Mouse (Mus musculus) liver, embryonic 14.5 days (tissue): Measurements from ENCODE around the gene Snapc4. TPM values are rescaled to one million over a fixed set of nuclear protein-coding genes. Genes with fewer than 3 reads are reported as not detected.

Experiments
- ATAC-seq: fragments of 200-750 bp; cut with Nextera tagmentation; 2 replicates; pipeline ENCODE4 v1.8.0; 2017; ENCODE audit warnings: moderate number of reproducible peaks, mild to moderate bottlenecking, moderate library complexity; ENCODE audit not compliant: insufficient read depth
- DNase-seq, 3 experiments: peaks; one replicate each; pipeline ENCODE4 v3.0.0-alpha.2; 2012 to 2013; ENCODE audit warnings: low read depth in 3 of 3, low spot score in 3 of 3
- H3K27ac ChIP-seq: fragments of 300-500 bp; sonication (generic); 2 replicates; pipeline ENCODE4 v1.5.1; 2014; ENCODE audit warnings: moderate library complexity, mild to moderate bottlenecking, control low read depth, inconsistent platforms
- H3K27me3 ChIP-seq: fragments of 300-500 bp; sonication (generic); 2 replicates; pipeline ENCODE4 v1.6.1; 2014; ENCODE audit warnings: mild to moderate bottlenecking, low read length, moderate library complexity; ENCODE audit not compliant: control insufficient read depth, insufficient read depth
- H3K36me3 ChIP-seq: fragments of 300-500 bp; sonication (generic); replicated peaks from 2 replicates; pipeline ENCODE4 v1.6.1; 2014; ENCODE audit warnings: low read depth; ENCODE audit not compliant: control insufficient read depth, insufficient read depth
- H3K4me1 ChIP-seq, 2 experiments: fragments of 200-500 bp in 1 of 2; fragments of 300-500 bp in 1 of 2; sonication (generic) in 1 of 2; replicated peaks; 2 replicates each; pipeline ENCODE4 v1.6.1; 2012 to 2014; ENCODE audit warnings: antibody characterized with exemption in 1 of 2, inconsistent platforms in 1 of 2, low read length in 1 of 2; ENCODE audit not compliant: control insufficient read depth in 2 of 2, insufficient read depth in 2 of 2
- H3K4me2 ChIP-seq: fragments of 300-500 bp; sonication (generic); 2 replicates; pipeline ENCODE4 v1.6.1; 2014; ENCODE audit warnings: low read depth, mild to moderate bottlenecking, control low read depth, moderate library complexity
- H3K4me3 ChIP-seq, 2 experiments: fragments of 200-500 bp in 1 of 2; fragments of 300-500 bp in 1 of 2; sonication (generic) in 1 of 2; 2 replicates each; pipeline ENCODE4 v1.5.1; 2012 to 2014; ENCODE audit warnings: low read depth in 2 of 2, low read length in 2 of 2, mild to moderate bottlenecking in 2 of 2, control low read depth in 1 of 2, inconsistent platforms in 1 of 2, moderate library complexity in 1 of 2; ENCODE audit not compliant: insufficient read depth in 1 of 2
- H3K9ac ChIP-seq: fragments of 300-500 bp; sonication (generic); replicated peaks from 2 replicates; pipeline ENCODE4 v1.6.1; 2014; ENCODE audit warnings: mild to moderate bottlenecking, control low read depth, moderate library complexity
- H3K9me3 ChIP-seq: fragments of 300-500 bp; sonication (generic); 2 replicates; pipeline ENCODE4 v1.6.1; 2016; ENCODE audit warnings: low read length, mixed read lengths; ENCODE audit not compliant: control insufficient read depth
- CTCF ChIP-seq: IDR thresholded peaks from 2 replicates; pipeline ENCODE4 v1.5.1; 2016; ENCODE audit warnings: antibody characterized with exemption, low read depth, control low read depth
- EP300 ChIP-seq: IDR thresholded peaks from 2 replicates; pipeline ENCODE4 v1.6.1; 2016; ENCODE audit warnings: antibody characterized with exemption, low read depth
- WGBS: fragments of 180-500 bp; shearing (Covaris S2); extraction: QIAGEN DNeasy Blood & Tissue Kit; methylation state at CpG from one replicate; pipeline ENCODE4 v1.1.7; 2014; ENCODE audit not compliant: insufficient replicate concordance; 5-methylcytosine and 5-hydroxymethylcytosine counted together
- polyA plus RNA-seq, 2 experiments: library from polyadenylated mRNA; depleted of rRNA in 1 of 2; stranded (reverse) in 1 of 2; unstranded in 1 of 2; fragments of >200 nt; fragmentation: Nextera tagmentation in 1 of 2; extraction: Ambion mirVana in 1 of 2; gene quantifications; 2 replicates each; pipeline versions ENCODE4 v1.2.1 to v1.2.3; 2012 to 2014

Snapc4 gene
- polyA plus RNA-seq, 2 experiments: 6.3 to 11.0 TPM

GRCm38 (mm10) chr2:26408515-26409356 lies 28.3 kb upstream of the Snapc4 start, which contains the start of gene Inpp5e:
Inpp5e (minus strand) TSS chr2:26409203.
- Histone ChIP-seq H3K9ac (peak within 1 kb of the TSS; percentile 92), H3K4me1 (peaks cover 11 to 15% of the 10 kb centered on the region in 2 experiments), H3K27ac (peak within 1 kb of the TSS; percentile 43), H3K4me2 (peak within 1 kb of the TSS; percentile 90), H3K36me3 (peaks cover 4% of the 10 kb centered on the region; the same call in 1 of the 2 replicates), H3K4me3 (peak within 1 kb of the TSS; percentile 87 to 91), H3K9me3 (no peaks in the 10 kb centered on the region), H3K27me3 (no peaks in the 10 kb centered on the region)
- peak; percentile 94 for ATAC-seq
- peak; percentile 82 to 87 (median 84) for DNase-seq
- under 1% methylated on average over 56 of the region's 57 CpGs for WGBS
- no peak for TF ChIP-seq EP300
- TF ChIP-seq CTCF: peak; percentile 95

GRCm38 (mm10) chr2:26403306-26403705 lies 22.9 kb upstream of the Snapc4 start:
- H3K36me3 ChIP-seq: peaks cover 20% of the 10 kb centered on the region
- no peak overlapping the region for H3K27ac ChIP-seq
- H3K4me3 ChIP-seq: no peak overlapping the region
- WGBS: 74% methylated on average over 8 of the region's 8 CpGs
- H3K9ac ChIP-seq: no peak overlapping the region
- peaks cover 7 to 19% of the 10 kb centered on the region in 2 experiments; a peak in 3 of 4 replicates for H3K4me1 ChIP-seq
- DNase-seq: no peak
- no peak overlapping the region for H3K4me2 ChIP-seq
- TF ChIP-seq EP300 (no peak), CTCF (no peak)
- H3K9me3 ChIP-seq: no peaks in the 10 kb centered on the region
- H3K27me3 ChIP-seq: no peaks in the 10 kb centered on the region
- no peak for ATAC-seq

- no peak overlapping the region for H3K27ac ChIP-seq
- no peaks in the 10 kb centered on the region for H3K9me3 ChIP-seq
- TF ChIP-seq EP300: no peak
- no peak for TF ChIP-seq CTCF
- ATAC-seq: no peak
- no peak overlapping the region for H3K4me3 ChIP-seq
- H3K27me3 ChIP-seq: no peaks in the 10 kb centered on the region
- WGBS: 81% methylated on average over 1 of the region's 1 CpGs
- H3K4me1 ChIP-seq: peaks cover 2 to 14% of the 10 kb centered on the region in 2 experiments; a peak in 2 of 4 replicates
- DNase-seq: no peak
- H3K36me3 ChIP-seq: peaks cover 21% of the 10 kb centered on the region
- no peak overlapping the region for H3K9ac ChIP-seq
- no peak overlapping the region for H3K4me2 ChIP-seq
Measured at GRCm38 (mm10) chr2:26402265-26402664, 21.8 kb upstream of the Snapc4 start.

DNA sequence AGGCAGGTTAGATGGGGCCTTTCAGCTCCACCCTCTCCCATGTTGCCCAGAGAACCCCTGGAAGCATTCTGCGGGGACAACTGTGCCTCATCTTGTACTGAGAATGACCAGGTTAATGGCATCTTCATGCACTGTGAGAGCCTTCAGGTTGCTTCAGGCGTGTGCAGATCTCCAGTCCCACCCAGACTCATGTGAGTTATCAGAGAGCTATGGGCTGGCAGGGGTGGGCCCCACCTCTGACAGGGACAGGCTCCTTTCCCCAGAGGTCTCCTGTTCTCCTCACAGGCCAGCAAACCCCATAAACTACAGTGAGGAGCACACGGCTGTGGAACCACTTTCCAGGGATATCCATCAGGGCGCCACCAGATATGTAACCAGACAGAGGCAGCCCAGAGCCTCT lies 20.6 kb upstream of the Snapc4 start:
- Histone ChIP-seq H3K27me3 (no peaks in the 10 kb centered on the region), H3K9me3 (no peaks in the 10 kb centered on the region), H3K27ac (no peak overlapping the region), H3K4me3 (no peak overlapping the region), H3K4me2 (no peak overlapping the region), H3K4me1 (peaks cover 2 to 10% of the 10 kb centered on the region in 2 experiments; a peak in 2 of 4 replicates), H3K36me3 (peaks cover 32% of the 10 kb centered on the region), H3K9ac (no peak overlapping the region)
- DNase-seq: no peak
- peak; percentile 55 for ATAC-seq
- WGBS: 65% methylated on average over 4 of the region's 4 CpGs
- TF ChIP-seq EP300 (no peak), CTCF (no peak)

DNA sequence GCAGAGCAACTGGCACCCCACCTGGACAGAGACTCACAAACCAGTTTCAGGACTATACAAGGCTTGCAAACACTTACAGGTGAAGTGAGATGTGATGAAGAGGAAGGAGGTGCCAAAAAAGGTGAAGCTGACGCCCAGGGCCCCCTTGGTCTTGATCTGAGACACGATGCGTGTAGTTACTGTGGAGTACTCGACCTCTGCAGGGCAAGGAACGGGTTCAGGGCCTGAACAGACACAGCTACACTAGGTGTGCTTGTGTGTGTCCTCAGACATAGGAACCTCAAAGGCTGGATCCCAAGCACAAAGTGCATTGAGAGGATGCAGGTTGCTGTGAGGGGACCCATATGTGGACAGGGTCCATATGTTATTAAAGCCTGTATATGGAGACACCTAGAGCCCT lies 19.8 kb upstream of the Snapc4 start:
- WGBS: 72% methylated on average over 5 of the region's 5 CpGs
- Histone ChIP-seq H3K9me3 (no peaks in the 10 kb centered on the region), H3K36me3 (peaks cover 39% of the 10 kb centered on the region), H3K27ac (no peak overlapping the region), H3K4me3 (no peak overlapping the region), H3K4me1 (peaks cover 2 to 10% of the 10 kb centered on the region in 2 experiments; a peak in 2 of 4 replicates), H3K9ac (no peak overlapping the region), H3K27me3 (no peaks in the 10 kb centered on the region), H3K4me2 (no peak overlapping the region)
- TF ChIP-seq CTCF: no peak
- TF ChIP-seq EP300: no peak
- DNase-seq (no peak), ATAC-seq (no peak)
